Mouse (Mus musculus): ENCODE results near the gene Hist1h2br. TPM values are rescaled to one million over a fixed set of nuclear protein-coding genes. Genes with fewer than 3 reads are reported as not detected.
"Not testable (repeated sequence)": the region's sequence is repeated elsewhere in the genome, so short reads cannot be mapped to it uniquely, and the experiment has no call there.

Gene Hist1h2br
- 25.4 and 26.3 TPM in 2 replicates for polyA plus RNA-seq (2016; fragmentation: Nextera tagmentation; extraction: Ambion mirVana)

DNA sequence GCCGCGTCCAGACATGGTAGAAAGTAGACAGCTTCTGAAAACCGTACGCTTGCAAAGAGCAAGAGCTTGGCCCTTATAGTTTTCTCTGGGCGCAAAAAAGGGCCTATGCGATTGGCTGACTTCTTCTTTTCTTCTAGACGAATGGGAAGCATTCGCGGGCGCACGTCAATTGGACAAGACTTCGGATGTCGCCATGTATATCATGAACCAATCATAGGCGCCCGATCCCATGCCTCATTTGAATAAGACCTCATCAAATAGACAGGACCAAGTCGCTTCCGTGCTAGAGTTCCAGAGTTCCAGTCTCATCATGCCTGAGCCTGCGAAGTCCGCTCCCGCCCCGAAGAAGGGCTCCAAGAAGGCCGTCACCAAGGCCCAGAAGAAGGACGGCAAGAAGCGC lies at the start of gene Hist1h2br, which contains the start of gene Hist1h2ap:
Gene Hist1h2br (plus strand): TSS at position 283 of the 400 bp plus-strand sequence.
Gene Hist1h2ap (minus strand): TSS at position 47 of the 400 bp plus-strand sequence.
- peak; percentile 87 for ATAC-seq
- not testable (repeated sequence) for H3K36me3 ChIP-seq; H3K4me3 ChIP-seq; H3K27me3 ChIP-seq (replicated peaks); H3K9ac ChIP-seq; H3K9me3 ChIP-seq (replicated peaks); H3K27ac ChIP-seq; H3K4me2 ChIP-seq
- peaks cover 17% of the 10 kb centered on the region for H3K4me1 ChIP-seq
- no CpG with 5 or more reads among the region's 24 CpGs for WGBS (ENCODE audit: insufficient replicate concordance)

GRCm38 (mm10) chr13:21784311-21784710 lies 49.2 kb upstream of the Hist1h2br start:
- 64% methylated on average over 6 of the region's 6 CpGs for WGBS (ENCODE audit: insufficient replicate concordance)
- H3K27me3 ChIP-seq (replicated peaks): no peaks in the 10 kb centered on the region
- ATAC-seq: no peak
- no peaks in the 10 kb centered on the region for H3K36me3 ChIP-seq
- H3K4me3 ChIP-seq: peak overlapping the region; percentile 55
- peak overlapping the region; percentile 100 for H3K27ac ChIP-seq
- H3K9me3 ChIP-seq (replicated peaks): no peaks in the 10 kb centered on the region
- H3K9ac ChIP-seq: peak overlapping the region; percentile 77
- H3K4me1 ChIP-seq: peaks cover 65% of the 10 kb centered on the region
- peak overlapping the region; percentile 87 for H3K4me2 ChIP-seq

- Histone ChIP-seq H3K9me3 (replicated peaks) (no peaks in the 10 kb centered on the region), H3K4me2 (peak overlapping the region; percentile 67), H3K27ac (peak overlapping the region; percentile 100), H3K27me3 (replicated peaks) (no peaks in the 10 kb centered on the region), H3K36me3 (no peaks in the 10 kb centered on the region), H3K9ac (peak overlapping the region; percentile 77), H3K4me1 (peaks cover 66% of the 10 kb centered on the region), H3K4me3 (peak overlapping the region; percentile 54)
- 6% methylated on average over 8 of the region's 8 CpGs for WGBS (ENCODE audit: insufficient replicate concordance)
- no peak for ATAC-seq
Observed at GRCm38 (mm10) chr13:21786189-21786898, 47.2 kb upstream of the Hist1h2br start.

DNA sequence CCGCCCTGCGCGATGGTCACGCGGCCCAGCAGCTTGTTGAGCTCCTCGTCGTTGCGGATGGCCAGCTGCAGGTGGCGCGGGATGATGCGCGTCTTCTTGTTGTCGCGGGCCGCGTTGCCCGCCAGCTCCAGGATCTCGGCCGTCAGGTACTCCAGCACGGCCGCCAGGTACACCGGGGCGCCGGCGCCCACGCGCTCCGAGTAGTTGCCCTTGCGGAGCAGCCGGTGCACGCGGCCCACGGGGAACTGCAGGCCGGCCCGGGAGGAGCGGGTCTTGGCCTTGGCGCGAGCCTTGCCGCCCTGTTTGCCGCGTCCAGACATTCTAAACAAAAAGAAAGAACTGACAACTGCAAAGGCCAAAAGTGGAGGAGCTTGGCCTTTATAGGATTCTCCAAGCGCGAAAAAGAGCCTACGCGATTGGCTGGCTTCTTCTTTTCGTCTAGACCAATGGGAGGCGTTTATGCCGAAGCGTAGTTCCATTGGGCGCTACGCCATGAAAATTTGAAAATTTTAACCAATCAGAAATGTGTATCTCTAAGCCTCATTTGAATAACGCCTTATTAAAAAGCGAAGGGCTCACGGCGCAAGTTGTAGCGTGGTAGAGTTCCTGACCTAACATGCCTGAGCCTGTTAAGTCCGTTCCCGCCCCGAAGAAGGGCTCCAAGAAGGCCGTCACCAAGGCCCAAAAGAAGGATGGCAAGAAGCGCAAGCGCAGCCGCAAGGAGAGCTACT lies 46.5 kb upstream of the Hist1h2br start, which contains the start of the genes Hist1h2an and Hist1h2bp:
Gene Hist1h2an (minus strand): TSS at position 320 of the 731 bp plus-strand sequence.
Gene Hist1h2bp (plus strand): TSS at position 563 of the 731 bp plus-strand sequence.
- not testable (repeated sequence) for H3K9me3 ChIP-seq (replicated peaks); H3K27me3 ChIP-seq (replicated peaks); H3K36me3 ChIP-seq
- ATAC-seq: peak; percentile 88
- Histone ChIP-seq H3K27ac (peak within 1 kb of the TSS; percentile 100), H3K4me2 (peak within 1 kb of the TSS; percentile 67), H3K4me3 (peak within 1 kb of the TSS; percentile 54), H3K9ac (peak within 1 kb of the TSS; percentile 78), H3K4me1 (peaks cover 64% of the 10 kb centered on the region)
- WGBS (ENCODE audit: insufficient replicate concordance): under 1% methylated on average over 38 of the region's 63 CpGs

- Histone ChIP-seq H3K4me1 (peaks cover 58% of the 10 kb centered on the region), H3K36me3 (no peaks in the 10 kb centered on the region), H3K27ac (peak overlapping the region; percentile 100), H3K4me2 (peak overlapping the region; percentile 67), H3K9ac (peak overlapping the region; percentile 78), H3K4me3 (peak overlapping the region; percentile 54), H3K9me3 (replicated peaks) (no peaks in the 10 kb centered on the region), H3K27me3 (replicated peaks) (no peaks in the 10 kb centered on the region)
- WGBS (ENCODE audit: insufficient replicate concordance): 22% methylated on average over 14 of the region's 21 CpGs
- ATAC-seq: peak; percentile 17
Observed at GRCm38 (mm10) chr13:21787760-21788593, 45.6 kb upstream of the Hist1h2br start.

DNA sequence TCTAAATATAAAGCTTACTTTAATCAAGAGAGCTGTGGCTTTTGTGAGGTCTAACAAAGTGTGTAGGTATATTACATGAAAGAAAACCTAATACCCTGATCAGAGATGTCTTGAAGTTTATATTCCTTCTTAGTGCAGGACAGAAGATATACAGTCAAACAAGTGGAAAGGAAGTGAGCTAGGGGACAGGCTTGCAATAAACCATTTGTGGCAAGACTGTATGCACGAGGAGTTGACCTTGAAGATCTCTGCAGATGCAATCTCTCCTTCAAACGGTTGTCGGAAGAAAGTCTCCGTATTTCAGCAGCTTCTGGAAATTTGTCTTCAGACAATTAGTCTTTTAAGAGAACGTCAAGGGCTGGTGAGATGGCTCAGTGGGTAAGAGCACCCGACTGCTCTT lies 43.6 kb upstream of the Hist1h2br start:
- H3K4me1 ChIP-seq: peaks cover 46% of the 10 kb centered on the region
- H3K4me3 ChIP-seq: no peak overlapping the region
- ATAC-seq: no peak
- 49% methylated on average over 6 of the region's 6 CpGs for WGBS (ENCODE audit: insufficient replicate concordance)
- H3K9ac ChIP-seq: 0 out of 2 replicates have a peak overlapping the region, but pooled peaks have one; percentile 78
- no peaks in the 10 kb centered on the region for H3K27me3 ChIP-seq (replicated peaks)
- H3K36me3 ChIP-seq: no peaks in the 10 kb centered on the region
- peak overlapping the region; percentile 100; the same call in 1 of the 2 replicates for H3K27ac ChIP-seq
- peak overlapping the region; percentile 67; the same call in 1 of the 2 replicates for H3K4me2 ChIP-seq
- no peaks in the 10 kb centered on the region for H3K9me3 ChIP-seq (replicated peaks)

DNA sequence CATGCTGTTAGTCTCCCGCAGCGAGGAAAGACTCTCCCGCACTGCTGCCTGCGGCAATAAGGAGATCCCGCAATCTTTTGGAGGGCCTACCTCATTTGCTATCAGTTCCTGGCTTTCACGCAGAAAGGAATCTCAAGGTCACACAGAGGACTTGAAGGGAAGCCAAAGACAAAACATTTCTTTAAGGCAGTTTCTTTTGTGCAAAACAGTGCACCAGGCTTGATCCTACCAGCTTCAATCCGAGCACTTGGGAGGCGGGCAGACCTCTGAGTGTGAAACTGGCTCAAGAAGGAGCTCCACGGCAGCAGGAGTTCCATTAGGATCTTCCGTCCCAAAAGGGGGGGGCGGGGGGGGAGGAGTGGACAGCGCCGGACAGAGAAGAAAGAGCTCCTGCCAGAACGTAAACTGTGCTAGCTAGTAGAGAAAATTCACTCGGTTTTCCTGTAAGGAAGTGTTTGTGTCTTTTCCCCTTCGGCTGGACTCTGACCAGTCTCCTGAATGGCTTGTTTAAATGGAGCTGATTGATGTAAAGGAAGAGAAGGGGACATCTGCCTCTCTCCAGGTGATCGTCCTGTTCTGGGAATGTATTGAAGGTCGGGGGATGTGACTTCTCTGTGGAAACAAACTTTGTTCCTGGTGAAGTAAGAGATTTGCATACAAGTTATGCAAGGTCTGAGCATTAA lies 42.8 kb upstream of the Hist1h2br start:
- Histone ChIP-seq H3K9me3 (replicated peaks) (no peaks in the 10 kb centered on the region), H3K4me2 (peak overlapping the region; percentile 54), H3K36me3 (no peaks in the 10 kb centered on the region), H3K4me3 (no peak overlapping the region; the same call in 1 of the 2 replicates), H3K9ac (peak overlapping the region; percentile 52), H3K4me1 (peaks cover 38% of the 10 kb centered on the region), H3K27ac (peak overlapping the region; percentile 51; the same call in 1 of the 2 replicates), H3K27me3 (replicated peaks) (no peaks in the 10 kb centered on the region)
- WGBS (ENCODE audit: insufficient replicate concordance): 29% methylated on average over 18 of the region's 18 CpGs
- no peak for ATAC-seq

- H3K27ac ChIP-seq: no peak overlapping the region
- H3K27me3 ChIP-seq (replicated peaks): no peaks in the 10 kb centered on the region
- no peak overlapping the region for H3K9ac ChIP-seq
- ATAC-seq: no peak
- H3K9me3 ChIP-seq (replicated peaks): no peaks in the 10 kb centered on the region
- WGBS (ENCODE audit: insufficient replicate concordance): 82% methylated on average over 7 of the region's 7 CpGs
- H3K36me3 ChIP-seq: no peaks in the 10 kb centered on the region
- peaks cover 8% of the 10 kb centered on the region for H3K4me1 ChIP-seq
- H3K4me3 ChIP-seq: no peak overlapping the region
- H3K4me2 ChIP-seq: no peak overlapping the region
Observed at GRCm38 (mm10) chr13:21795584-21795983, 38.0 kb upstream of the Hist1h2br start.

DNA sequence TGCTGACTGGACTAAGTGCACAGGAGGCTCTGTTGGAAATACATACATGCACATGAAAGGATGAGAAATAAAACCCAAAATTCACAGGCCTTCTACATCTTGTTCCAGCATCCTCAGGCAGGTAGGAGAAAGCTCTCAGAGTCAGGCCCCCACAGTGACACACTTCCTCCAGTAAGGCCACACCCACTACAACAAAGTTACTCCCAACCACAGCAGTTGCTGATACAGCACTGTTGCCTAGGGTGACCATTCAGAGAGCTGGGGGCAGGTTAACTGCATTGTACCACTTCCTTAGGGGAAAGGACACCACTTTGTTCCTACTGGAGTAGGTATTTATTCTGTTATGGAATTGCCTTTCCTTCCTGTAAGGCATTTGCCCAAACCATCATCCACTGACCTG lies 36.4 kb upstream of the Hist1h2br start:
- H3K4me2 ChIP-seq; H3K4me1 ChIP-seq; H3K27ac ChIP-seq; H3K36me3 ChIP-seq; H3K9ac ChIP-seq; H3K4me3 ChIP-seq; H3K9me3 ChIP-seq (replicated peaks); H3K27me3 ChIP-seq (replicated peaks): not testable (repeated sequence)
- ATAC-seq: peak; percentile 83

DNA sequence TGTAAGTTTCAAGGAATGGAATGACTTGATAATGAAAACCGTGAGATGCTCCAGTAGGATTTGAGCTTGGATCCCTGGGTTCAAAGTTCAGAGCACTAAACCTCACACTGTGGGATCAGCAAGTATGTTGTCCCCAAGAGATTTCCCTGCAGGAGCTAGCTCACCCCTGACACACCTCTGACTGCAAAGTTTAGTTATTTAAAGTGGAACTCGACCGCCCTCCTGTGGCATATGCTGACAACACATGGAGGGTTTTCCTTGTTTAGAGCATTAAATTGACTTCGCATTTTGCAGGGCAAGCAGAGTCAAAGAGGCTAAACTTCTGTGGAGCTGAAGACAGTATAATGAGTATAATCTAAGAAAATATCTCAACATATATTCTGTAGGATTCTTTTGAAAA lies 30.5 kb upstream of the Hist1h2br start:
- not testable (repeated sequence) for H3K36me3 ChIP-seq; H3K4me3 ChIP-seq; H3K4me1 ChIP-seq; H3K4me2 ChIP-seq; H3K9me3 ChIP-seq (replicated peaks); H3K27ac ChIP-seq; H3K27me3 ChIP-seq (replicated peaks); H3K9ac ChIP-seq
- WGBS (ENCODE audit: insufficient replicate concordance): no CpG with 5 or more reads among the region's 4 CpGs
- peak; percentile 70 for ATAC-seq

- WGBS (ENCODE audit: insufficient replicate concordance): no CpG with 5 or more reads among the region's 23 CpGs
Observed at GRCm38 (mm10) chr13:21810073-21810472, 23.5 kb upstream of the Hist1h2br start, which contains the start of the genes Hist1h2bq and Hist1h2ao. Hist1h2bq (minus strand) TSS chr13:21810197. Hist1h2ao (plus strand) TSS chr13:21810465.

More at GRCm38 (mm10) chr13:21810073-21810472, 23.5 kb upstream of the Hist1h2br start, which contains the start of the genes Hist1h2bq and Hist1h2ao:
- not testable (repeated sequence) for H3K4me2 ChIP-seq; H3K4me3 ChIP-seq; H3K9ac ChIP-seq; H3K36me3 ChIP-seq; H3K27ac ChIP-seq; H3K4me1 ChIP-seq; H3K9me3 ChIP-seq (replicated peaks); H3K27me3 ChIP-seq (replicated peaks)
- peak; percentile 89 for ATAC-seq
